Mouse (Mus musculus): ENCODE measurements around the gene Slc7a11. TPM values are rescaled to one million over a fixed set of nuclear protein-coding genes. Genes with fewer than 3 reads are reported as not detected.

The Slc7a11 gene
- polyA plus RNA-seq (2015; fragmentation: Nextera tagmentation; extraction: Ambion mirVana): 4.0 and 5.4 TPM in 2 replicates

DNA sequence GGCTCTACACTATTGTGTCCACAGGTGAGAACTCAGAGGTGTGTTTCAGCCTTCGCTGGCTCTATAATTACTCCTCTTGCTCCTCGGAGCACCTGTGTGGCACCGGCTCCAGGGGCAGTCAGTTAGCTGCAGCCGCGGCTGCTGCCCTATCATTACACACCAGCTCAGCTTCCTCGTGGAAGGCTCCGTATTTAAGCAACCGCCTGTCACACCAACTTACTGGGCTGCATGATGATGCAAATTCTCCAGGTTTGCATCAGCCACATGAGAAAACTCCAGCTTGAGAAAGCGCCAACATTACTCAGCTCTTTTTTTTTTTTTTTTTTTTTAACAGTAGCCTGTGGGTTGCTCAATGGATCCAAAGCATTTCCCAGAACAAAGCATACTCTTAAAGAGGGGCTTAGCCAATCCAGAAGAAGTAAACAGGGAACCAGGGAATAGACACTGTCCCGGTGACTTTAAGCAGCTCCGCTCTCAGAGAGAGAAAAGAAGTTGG is at the start of gene Slc7a11:
Gene Slc7a11, minus strand, starts transcription at position 194 of the 496 bp plus-strand sequence.

